Mouse (Mus musculus): ENCODE data around the gene Ipmk. TPM values are rescaled to one million over a fixed set of nuclear protein-coding genes. Genes with fewer than 3 reads are reported as not detected.
A peak's percentile ranks its signal among the peaks of the same experiment; 100 is the strongest.

Gene Ipmk
- polyA plus RNA-seq, 1 experiment, result 0.52 TPM

DNA sequence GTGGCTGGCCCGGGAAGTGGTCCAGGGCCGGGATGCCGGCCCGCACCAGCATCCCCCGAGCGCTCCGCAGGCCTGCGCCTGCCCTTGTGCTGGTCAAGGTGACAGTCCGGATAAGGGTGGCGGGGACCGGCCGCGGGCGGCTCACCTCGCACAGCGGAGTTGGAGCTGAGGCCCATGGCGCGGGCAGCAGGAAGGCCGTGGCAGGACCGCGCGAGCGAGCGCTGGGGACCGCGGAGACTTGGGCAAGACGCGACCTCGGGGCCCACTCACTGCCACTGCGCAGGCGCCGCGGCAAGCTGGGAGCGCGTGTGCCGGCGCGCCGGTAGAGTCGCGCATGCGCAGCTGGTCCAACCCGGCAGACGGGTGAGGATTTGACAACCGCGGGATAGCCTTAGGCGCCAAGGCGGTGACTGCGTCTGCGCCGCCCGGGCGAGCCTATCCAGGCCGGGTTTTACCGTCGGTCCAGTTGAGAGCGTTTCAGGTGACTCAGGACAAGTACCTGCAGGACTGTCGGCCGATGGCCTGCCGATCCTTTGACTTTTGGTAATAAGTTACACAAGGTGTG is 2.9 kb upstream of the Ipmk start, which contains the start of gene Cisd1:
TSS of gene Cisd1 (minus strand) at position 376 of the 565 bp plus-strand sequence.
- H3K36me3 ChIP-seq (ENCODE audit: control insufficient read depth), result peaks cover 21% of the 10 kb centered on the region
- H3K27me3 ChIP-seq (ENCODE audit: control insufficient read depth), result no peaks in the 10 kb centered on the region
- TF ChIP-seq TAL1 (IDR thresholded peaks at IDR 0.05; ENCODE audit: low read length) (no peak), GATA1 (IDR thresholded peaks at IDR 0.05; ENCODE audit: low read length) (no peak)
- peaks cover 73% of the 10 kb centered on the region for H3K4me1 ChIP-seq (ENCODE audit: control insufficient read depth)
- no peaks in the 10 kb centered on the region for H3K9me3 ChIP-seq (ENCODE audit: control insufficient read depth, low read length)
- peak within 1 kb of the TSS; percentile 72 for H3K4me3 ChIP-seq (replicated peaks)

- Histone ChIP-seq H3K27me3 (ENCODE audit: control insufficient read depth) (no peaks in the 10 kb centered on the region), H3K4me3 (replicated peaks) (peak overlapping the region; percentile 98), H3K9me3 (ENCODE audit: control insufficient read depth, low read length) (no peaks in the 10 kb centered on the region), H3K36me3 (ENCODE audit: control insufficient read depth) (peaks cover 27% of the 10 kb centered on the region), H3K4me1 (ENCODE audit: control insufficient read depth) (peaks cover 68% of the 10 kb centered on the region)
- no peak for TF ChIP-seq TAL1 (IDR thresholded peaks at IDR 0.05; ENCODE audit: low read length)
- no peak for TF ChIP-seq GATA1 (IDR thresholded peaks at IDR 0.05; ENCODE audit: low read length)
Observed at GRCm38 (mm10) chr10:71346106-71346505, 1.5 kb upstream of the Ipmk start.

DNA sequence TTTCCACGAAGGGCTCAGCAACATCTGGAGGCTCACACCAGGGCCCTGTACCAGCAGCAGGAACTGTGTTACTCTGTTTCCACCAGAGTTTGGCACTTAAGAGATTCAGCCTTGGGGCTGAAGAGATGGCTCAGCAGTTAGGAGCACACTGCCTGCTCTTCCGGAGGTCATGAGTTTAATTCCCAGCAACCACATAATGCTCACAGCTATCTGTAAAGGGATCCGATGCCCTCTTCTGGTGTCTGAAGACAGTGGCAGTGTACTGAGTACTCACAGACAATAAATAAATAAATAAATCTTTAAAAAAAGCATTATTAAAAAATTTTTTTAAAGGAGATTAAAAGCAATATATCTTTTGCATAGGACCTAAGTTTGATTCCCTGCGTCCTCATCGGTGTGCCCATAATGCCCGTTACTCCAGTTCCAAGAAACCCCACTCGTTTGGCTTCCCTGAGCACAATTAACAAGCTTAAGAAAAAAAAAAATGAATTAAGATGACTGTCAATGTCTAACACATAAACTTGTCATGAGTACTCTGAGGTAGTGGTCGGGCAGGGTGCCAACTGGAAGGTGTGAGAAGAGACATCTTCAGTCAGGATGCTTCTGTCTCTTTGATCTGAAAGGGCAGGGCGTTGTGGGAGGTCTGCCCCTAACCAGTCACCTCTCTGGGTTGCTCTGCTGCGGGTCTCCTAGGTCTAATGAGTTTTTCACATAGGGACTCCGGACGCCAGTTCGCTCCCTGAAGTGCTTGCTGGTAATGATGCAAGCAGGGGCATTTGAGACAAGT is 648 bp upstream of the Ipmk start:
- Histone ChIP-seq H3K4me1 (ENCODE audit: control insufficient read depth) (peaks cover 64% of the 10 kb centered on the region), H3K4me3 (replicated peaks) (peak overlapping the region; percentile 98), H3K9me3 (ENCODE audit: control insufficient read depth, low read length) (no peaks in the 10 kb centered on the region), H3K27me3 (ENCODE audit: control insufficient read depth) (no peaks in the 10 kb centered on the region), H3K36me3 (ENCODE audit: control insufficient read depth) (peaks cover 29% of the 10 kb centered on the region)
- TF ChIP-seq GATA1 (IDR thresholded peaks at IDR 0.05; ENCODE audit: low read length) (no peak), TAL1 (IDR thresholded peaks at IDR 0.05; ENCODE audit: low read length) (no peak)

DNA sequence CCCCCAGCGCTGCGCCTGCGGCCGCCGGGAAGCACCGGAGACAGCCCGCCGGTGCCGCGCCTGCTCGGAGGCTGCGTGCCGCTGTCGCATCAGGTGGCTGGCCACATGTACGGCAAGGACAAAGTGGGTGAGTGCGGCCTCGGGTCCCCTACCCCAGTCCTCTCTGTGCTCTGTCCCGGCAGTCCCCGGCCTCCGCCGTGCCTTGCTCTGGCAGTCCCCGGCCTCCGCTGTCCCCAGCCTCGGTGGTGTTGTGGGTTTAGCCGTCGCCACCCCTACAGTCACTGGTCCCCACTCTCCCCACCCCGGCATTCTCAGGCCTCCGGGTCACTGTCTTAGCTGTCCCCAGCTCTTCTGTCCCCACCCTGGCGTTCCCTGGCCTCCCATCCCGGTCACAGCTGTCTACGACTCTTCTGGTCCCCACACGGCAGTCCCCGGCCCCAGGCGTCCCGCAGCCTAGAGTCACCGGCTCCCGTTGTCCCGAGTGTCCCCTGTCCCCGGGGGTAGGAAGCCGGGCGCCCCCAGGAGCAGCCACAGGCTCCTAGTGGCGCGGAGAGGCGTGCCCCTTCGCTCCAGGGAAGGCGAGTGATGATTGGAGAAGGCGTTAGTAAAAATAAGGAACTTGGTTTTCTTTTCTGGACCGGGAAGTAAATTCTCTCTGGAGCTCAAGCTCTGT is 537 bp downstream of the Ipmk start:
- peaks cover 57% of the 10 kb centered on the region for H3K4me1 ChIP-seq (ENCODE audit: control insufficient read depth)
- peak overlapping the region; percentile 98 for H3K4me3 ChIP-seq (replicated peaks)
- H3K27me3 ChIP-seq (ENCODE audit: control insufficient read depth), result no peaks in the 10 kb centered on the region
- TF ChIP-seq GATA1 (IDR thresholded peaks at IDR 0.05; ENCODE audit: low read length) (no peak), TAL1 (IDR thresholded peaks at IDR 0.05; ENCODE audit: low read length) (no peak)
- no peaks in the 10 kb centered on the region for H3K9me3 ChIP-seq (ENCODE audit: control insufficient read depth, low read length)
- peaks cover 27% of the 10 kb centered on the region for H3K36me3 ChIP-seq (ENCODE audit: control insufficient read depth)

GRCm38 (mm10) chr10:71348637-71349280 is 1.2 kb downstream of the Ipmk start:
- Histone ChIP-seq H3K4me1 (ENCODE audit: control insufficient read depth) (peaks cover 51% of the 10 kb centered on the region), H3K9me3 (ENCODE audit: control insufficient read depth, low read length) (no peaks in the 10 kb centered on the region), H3K36me3 (ENCODE audit: control insufficient read depth) (peaks cover 31% of the 10 kb centered on the region), H3K4me3 (replicated peaks) (peak overlapping the region; percentile 98), H3K27me3 (ENCODE audit: control insufficient read depth) (no peaks in the 10 kb centered on the region)
- TF ChIP-seq TAL1 (IDR thresholded peaks at IDR 0.05; ENCODE audit: low read length), result no peak
- TF ChIP-seq GATA1 (IDR thresholded peaks at IDR 0.05; ENCODE audit: low read length), result no peak

- H3K9me3 ChIP-seq (ENCODE audit: control insufficient read depth, low read length), result no peaks in the 10 kb centered on the region
- no peaks in the 10 kb centered on the region for H3K27me3 ChIP-seq (ENCODE audit: control insufficient read depth)
- peak overlapping the region; percentile 98 for H3K4me3 ChIP-seq (replicated peaks)
- H3K36me3 ChIP-seq (ENCODE audit: control insufficient read depth), result peaks cover 32% of the 10 kb centered on the region
- TF ChIP-seq GATA1 (IDR thresholded peaks at IDR 0.05; ENCODE audit: low read length) (no peak), TAL1 (IDR thresholded peaks at IDR 0.05; ENCODE audit: low read length) (no peak)
- peaks cover 48% of the 10 kb centered on the region for H3K4me1 ChIP-seq (ENCODE audit: control insufficient read depth)
Observed at GRCm38 (mm10) chr10:71349290-71349689, 1.7 kb downstream of the Ipmk start.

- H3K4me1 ChIP-seq (ENCODE audit: control insufficient read depth), result peaks cover 33% of the 10 kb centered on the region
Observed at GRCm38 (mm10) chr10:71351301-71351700, 3.7 kb downstream of the Ipmk start.

GRCm38 (mm10) chr10:71353850-71354249 is 6.3 kb downstream of the Ipmk start:
- Histone ChIP-seq H3K4me3 (replicated peaks) (no peak overlapping the region), H3K27me3 (ENCODE audit: control insufficient read depth) (no peaks in the 10 kb centered on the region), H3K36me3 (ENCODE audit: control insufficient read depth) (peaks cover 46% of the 10 kb centered on the region), H3K4me1 (ENCODE audit: control insufficient read depth) (peaks cover 14% of the 10 kb centered on the region), H3K9me3 (ENCODE audit: control insufficient read depth, low read length) (no peaks in the 10 kb centered on the region)
- TF ChIP-seq GATA1 (IDR thresholded peaks at IDR 0.05; ENCODE audit: low read length) (no peak), TAL1 (IDR thresholded peaks at IDR 0.05; ENCODE audit: low read length) (no peak)

More at GRCm38 (mm10) chr10:71351301-71351700, 3.7 kb downstream of the Ipmk start:
- TF ChIP-seq TAL1 (IDR thresholded peaks at IDR 0.05; ENCODE audit: low read length) (no peak), GATA1 (IDR thresholded peaks at IDR 0.05; ENCODE audit: low read length) (no peak)
- Histone ChIP-seq H3K9me3 (ENCODE audit: control insufficient read depth, low read length) (no peaks in the 10 kb centered on the region), H3K36me3 (ENCODE audit: control insufficient read depth) (peaks cover 45% of the 10 kb centered on the region), H3K27me3 (ENCODE audit: control insufficient read depth) (no peaks in the 10 kb centered on the region), H3K4me3 (replicated peaks) (no peak overlapping the region)
